Mouse (Mus musculus) liver, embryonic 14.5 days (tissue): Measurements from ENCODE around the gene Ropn1l. TPM values are rescaled to one million over a fixed set of nuclear protein-coding genes. Genes with fewer than 3 reads are reported as not detected.

Source experiments
- ATAC-seq: fragments of 200-750 bp; cut with Nextera tagmentation; 2 replicates; pipeline ENCODE4 v1.8.0; 2017; ENCODE audit warnings: moderate number of reproducible peaks, mild to moderate bottlenecking, moderate library complexity; ENCODE audit not compliant: insufficient read depth
- DNase-seq, 3 experiments: peaks; one replicate each; pipeline ENCODE4 v3.0.0-alpha.2; 2012 to 2013; ENCODE audit warnings: low read depth in 3 of 3, low spot score in 3 of 3
- H3K27ac ChIP-seq: fragments of 300-500 bp; sonication (generic); 2 replicates; pipeline ENCODE4 v1.5.1; 2014; ENCODE audit warnings: moderate library complexity, mild to moderate bottlenecking, control low read depth, inconsistent platforms
- H3K27me3 ChIP-seq: fragments of 300-500 bp; sonication (generic); 2 replicates; pipeline ENCODE4 v1.6.1; 2014; ENCODE audit warnings: mild to moderate bottlenecking, low read length, moderate library complexity; ENCODE audit not compliant: control insufficient read depth, insufficient read depth
- H3K36me3 ChIP-seq: fragments of 300-500 bp; sonication (generic); replicated peaks from 2 replicates; pipeline ENCODE4 v1.6.1; 2014; ENCODE audit warnings: low read depth; ENCODE audit not compliant: control insufficient read depth, insufficient read depth
- H3K4me1 ChIP-seq, 2 experiments: fragments of 200-500 bp in 1 of 2; fragments of 300-500 bp in 1 of 2; sonication (generic) in 1 of 2; replicated peaks; 2 replicates each; pipeline ENCODE4 v1.6.1; 2012 to 2014; ENCODE audit warnings: antibody characterized with exemption in 1 of 2, inconsistent platforms in 1 of 2, low read length in 1 of 2; ENCODE audit not compliant: control insufficient read depth in 2 of 2, insufficient read depth in 2 of 2
- H3K4me2 ChIP-seq: fragments of 300-500 bp; sonication (generic); 2 replicates; pipeline ENCODE4 v1.6.1; 2014; ENCODE audit warnings: low read depth, mild to moderate bottlenecking, control low read depth, moderate library complexity
- H3K4me3 ChIP-seq, 2 experiments: fragments of 200-500 bp in 1 of 2; fragments of 300-500 bp in 1 of 2; sonication (generic) in 1 of 2; 2 replicates each; pipeline ENCODE4 v1.5.1; 2012 to 2014; ENCODE audit warnings: low read depth in 2 of 2, low read length in 2 of 2, mild to moderate bottlenecking in 2 of 2, control low read depth in 1 of 2, inconsistent platforms in 1 of 2, moderate library complexity in 1 of 2; ENCODE audit not compliant: insufficient read depth in 1 of 2
- H3K9ac ChIP-seq: fragments of 300-500 bp; sonication (generic); replicated peaks from 2 replicates; pipeline ENCODE4 v1.6.1; 2014; ENCODE audit warnings: mild to moderate bottlenecking, control low read depth, moderate library complexity
- H3K9me3 ChIP-seq: fragments of 300-500 bp; sonication (generic); 2 replicates; pipeline ENCODE4 v1.6.1; 2016; ENCODE audit warnings: low read length, mixed read lengths; ENCODE audit not compliant: control insufficient read depth
- CTCF ChIP-seq: IDR thresholded peaks from 2 replicates; pipeline ENCODE4 v1.5.1; 2016; ENCODE audit warnings: antibody characterized with exemption, low read depth, control low read depth
- EP300 ChIP-seq: IDR thresholded peaks from 2 replicates; pipeline ENCODE4 v1.6.1; 2016; ENCODE audit warnings: antibody characterized with exemption, low read depth
- WGBS: fragments of 180-500 bp; shearing (Covaris S2); extraction: QIAGEN DNeasy Blood & Tissue Kit; methylation state at CpG from one replicate; pipeline ENCODE4 v1.1.7; 2014; ENCODE audit not compliant: insufficient replicate concordance; 5-methylcytosine and 5-hydroxymethylcytosine counted together
- polyA plus RNA-seq, 2 experiments: library from polyadenylated mRNA; depleted of rRNA in 1 of 2; stranded (reverse) in 1 of 2; unstranded in 1 of 2; fragments of >200 nt; fragmentation: Nextera tagmentation in 1 of 2; extraction: Ambion mirVana in 1 of 2; gene quantifications; 2 replicates each; pipeline versions ENCODE4 v1.2.1 to v1.2.3; 2012 to 2014

The Ropn1l gene
- polyA plus RNA-seq, 2 experiments, result 1.0 to 2.7 TPM

- no peak for ATAC-seq
These were observed 33.9 kb upstream of the Ropn1l start for GRCm38 (mm10) chr15:31487407-31487806.

GRCm38 (mm10) chr15:31476678-31477077 lies 23.1 kb upstream of the Ropn1l start:
- DNase-seq (no peak), ATAC-seq (no peak)
- 92% methylated on average over 1 of the region's 1 CpGs for WGBS
- H3K9ac ChIP-seq, result no peak overlapping the region
- no peaks in the 10 kb centered on the region for H3K4me1 ChIP-seq
- H3K27me3 ChIP-seq, result no peaks in the 10 kb centered on the region
- no peaks in the 10 kb centered on the region for H3K9me3 ChIP-seq
- H3K4me2 ChIP-seq, result no peak overlapping the region
- no peak overlapping the region for H3K4me3 ChIP-seq
- TF ChIP-seq CTCF, result no peak
- TF ChIP-seq EP300, result no peak
- H3K36me3 ChIP-seq, result peaks cover 50% of the 10 kb centered on the region
- no peak overlapping the region for H3K27ac ChIP-seq

More at GRCm38 (mm10) chr15:31487407-31487806, 33.9 kb upstream of the Ropn1l start:
- H3K36me3 ChIP-seq, result peaks cover 18% of the 10 kb centered on the region
- TF ChIP-seq EP300 (no peak), CTCF (no peak)
- no peak overlapping the region for H3K9ac ChIP-seq
- no peak overlapping the region for H3K4me2 ChIP-seq
- no peak overlapping the region for H3K4me3 ChIP-seq
- no peak for DNase-seq
- 82% methylated on average over 2 of the region's 2 CpGs for WGBS
- no peaks in the 10 kb centered on the region for H3K4me1 ChIP-seq
- no peak overlapping the region for H3K27ac ChIP-seq
- no peaks in the 10 kb centered on the region for H3K9me3 ChIP-seq
- H3K27me3 ChIP-seq, result no peaks in the 10 kb centered on the region

- H3K9me3 ChIP-seq, result no peaks in the 10 kb centered on the region
- no peak overlapping the region for H3K4me2 ChIP-seq
- no peak overlapping the region for H3K27ac ChIP-seq
- no peak for DNase-seq
- H3K4me1 ChIP-seq, result no peaks in the 10 kb centered on the region
- H3K9ac ChIP-seq, result no peak overlapping the region
- peaks cover 36% of the 10 kb centered on the region for H3K36me3 ChIP-seq
- ATAC-seq, result no peak
- TF ChIP-seq CTCF (no peak), EP300 (no peak)
- WGBS, result 66% methylated on average over 4 of the region's 4 CpGs
- no peak overlapping the region for H3K4me3 ChIP-seq
- H3K27me3 ChIP-seq, result no peaks in the 10 kb centered on the region
These were observed 19.4 kb upstream of the Ropn1l start for GRCm38 (mm10) chr15:31472645-31473574.

- no peak overlapping the region for H3K27ac ChIP-seq
- H3K9me3 ChIP-seq, result no peaks in the 10 kb centered on the region
- ATAC-seq (no peak), DNase-seq (no peak)
- H3K4me3 ChIP-seq, result no peak overlapping the region
- no peaks in the 10 kb centered on the region for H3K27me3 ChIP-seq
- no peaks in the 10 kb centered on the region for H3K4me1 ChIP-seq
- TF ChIP-seq CTCF, result no peak
- no peak for TF ChIP-seq EP300
- WGBS, result 84% methylated on average over 4 of the region's 4 CpGs
- H3K4me2 ChIP-seq, result no peak overlapping the region
- H3K36me3 ChIP-seq, result peaks cover 41% of the 10 kb centered on the region
- H3K9ac ChIP-seq, result no peak overlapping the region
These were observed 18.0 kb upstream of the Ropn1l start for GRCm38 (mm10) chr15:31471529-31471928.

DNA sequence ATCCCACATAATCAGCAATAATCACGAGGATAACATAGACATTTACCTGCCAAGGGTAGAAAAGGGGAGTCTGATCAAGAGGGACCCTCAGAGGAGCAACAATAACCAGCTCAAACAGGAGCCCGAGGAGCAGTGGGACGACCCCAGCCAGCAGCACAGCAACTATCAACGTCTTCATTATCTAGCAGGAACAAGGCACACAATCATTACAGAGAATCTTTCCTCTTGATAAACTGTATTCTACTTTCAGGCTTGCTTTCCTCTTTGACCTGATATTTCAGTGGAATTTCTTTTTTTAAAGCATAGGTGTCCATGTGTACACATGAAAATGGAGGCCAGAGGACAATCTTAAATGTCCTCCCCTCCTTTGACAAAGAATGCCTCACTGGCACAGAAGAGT lies 16.0 kb upstream of the Ropn1l start:
- no peaks in the 10 kb centered on the region for H3K4me1 ChIP-seq
- no peak overlapping the region for H3K9ac ChIP-seq
- peaks cover 47% of the 10 kb centered on the region for H3K36me3 ChIP-seq
- TF ChIP-seq CTCF (no peak), EP300 (no peak)
- no peaks in the 10 kb centered on the region for H3K27me3 ChIP-seq
- no peak overlapping the region for H3K4me3 ChIP-seq
- no peak overlapping the region for H3K27ac ChIP-seq
- no peak overlapping the region for H3K4me2 ChIP-seq
- WGBS, result 52% methylated on average over 4 of the region's 4 CpGs
- H3K9me3 ChIP-seq, result no peaks in the 10 kb centered on the region
- no peak for ATAC-seq
- no peak for DNase-seq
